Mouse (Mus musculus): ENCODE results near the gene Ppp1r3e.

- TF ChIP-seq CTCF (IDR thresholded peaks at IDR 0.05) (no peak), POLR2A (IDR thresholded peaks at IDR 0.05; ENCODE audit: insufficient read depth, low read depth, low read length) (no peak)
Observed at GRCm38 (mm10) chr14:54874165-54874564, 3.2 kb downstream of the Ppp1r3e start.
